Mouse (Mus musculus): Measurements from ENCODE around the gene Akap8.

DNA sequence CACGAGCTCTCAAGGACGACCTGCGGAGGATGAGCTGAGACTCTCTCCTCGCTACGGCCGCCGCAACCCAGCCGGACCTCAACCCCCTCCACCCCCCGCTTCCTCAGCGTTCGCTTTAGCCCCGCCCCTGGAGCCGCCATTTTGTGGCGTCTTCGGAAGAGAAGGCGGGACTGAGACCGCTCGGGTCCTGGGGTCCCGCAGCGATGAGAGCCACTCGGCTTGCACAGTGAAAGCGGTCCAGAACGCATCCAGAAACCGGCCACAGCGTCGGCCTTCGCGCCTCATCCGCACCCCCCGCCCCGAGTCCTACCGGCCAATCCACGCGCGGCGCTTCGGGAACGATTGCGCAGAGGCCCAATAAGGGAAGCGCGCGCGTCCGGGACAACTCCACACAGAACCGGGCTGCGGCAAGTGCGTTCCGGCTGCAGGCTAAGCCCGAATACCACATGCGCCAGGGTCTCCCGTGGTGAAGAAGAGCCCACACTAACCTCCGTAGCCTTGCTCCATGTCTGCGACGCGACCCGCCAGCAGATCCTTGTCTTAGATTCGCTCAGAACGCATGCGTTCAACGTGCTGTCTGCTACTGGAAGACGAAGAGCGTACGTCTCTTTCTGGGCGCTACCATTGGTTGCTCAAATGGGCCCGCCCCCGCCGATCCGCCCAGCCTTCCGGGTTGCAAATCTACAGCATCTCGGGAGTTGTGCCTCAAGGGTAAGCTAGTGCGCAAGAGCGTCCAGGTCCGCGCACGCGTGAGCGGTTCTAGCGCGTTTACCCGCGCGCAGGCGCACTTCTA is at the start of gene Akap8:
- TF ChIP-seq GATA1 (IDR thresholded peaks at IDR 0.05; ENCODE audit: borderline replicate concordance, low read length) = no peak
- TF ChIP-seq CTCF (IDR thresholded peaks at IDR 0.05; ENCODE audit: low read depth, low read length) = no peak
- TF ChIP-seq POLR2AphosphoS5 (IDR thresholded peaks at IDR 0.05; ENCODE audit: insufficient replicate concordance, low read depth, low read length) = no peak
- peak; percentile 42; the same call in 1 of the 2 replicates for TF ChIP-seq GATA2 (IDR thresholded peaks at IDR 0.05; ENCODE audit: borderline replicate concordance, low read depth, low read length)

Measured in G1E (cell line).